Mouse (Mus musculus): ENCODE results near the gene Spdl1. TPM values are rescaled to one million over a fixed set of nuclear protein-coding genes. Genes with fewer than 3 reads are reported as not detected.

The Spdl1 gene
- polyA plus RNA-seq (2016; fragmentation: Nextera tagmentation; extraction: Ambion mirVana): 13.3 and 17.2 TPM in 2 replicates

GRCm38 (mm10) chr11:34833318-34834086 is at the start of gene Spdl1:
TSS of gene Spdl1 (minus strand) at chr11:34833641.
- peaks cover 10% of the 10 kb centered on the region for H3K4me1 ChIP-seq
- no peaks in the 10 kb centered on the region for H3K27me3 ChIP-seq (replicated peaks)
- ATAC-seq (ENCODE audit: low FRiP score, low read depth): peak; percentile 95
- peak within 1 kb of the TSS; percentile 71 for H3K9ac ChIP-seq
- under 1% methylated on average over 49 of the region's 49 CpGs for WGBS
- H3K4me3 ChIP-seq: peak within 1 kb of the TSS; percentile 69
- no peak within 1 kb of the TSS for H3K27ac ChIP-seq
- H3K9me3 ChIP-seq: no peaks in the 10 kb centered on the region
- H3K4me2 ChIP-seq (replicated peaks): peak within 1 kb of the TSS; percentile 66
- H3K36me3 ChIP-seq: peaks cover 14% of the 10 kb centered on the region

- Histone ChIP-seq H3K9me3 (no peaks in the 10 kb centered on the region), H3K27ac (no peak overlapping the region), H3K27me3 (replicated peaks) (no peaks in the 10 kb centered on the region), H3K4me2 (replicated peaks) (no peak overlapping the region), H3K4me3 (no peak overlapping the region), H3K36me3 (no peaks in the 10 kb centered on the region), H3K4me1 (no peaks in the 10 kb centered on the region), H3K9ac (no peak overlapping the region)
- WGBS: 56% methylated on average over 5 of the region's 5 CpGs
- ATAC-seq (ENCODE audit: low FRiP score, low read depth): no peak
Observed at GRCm38 (mm10) chr11:34881528-34881927, 48.1 kb upstream of the Spdl1 start.

DNA sequence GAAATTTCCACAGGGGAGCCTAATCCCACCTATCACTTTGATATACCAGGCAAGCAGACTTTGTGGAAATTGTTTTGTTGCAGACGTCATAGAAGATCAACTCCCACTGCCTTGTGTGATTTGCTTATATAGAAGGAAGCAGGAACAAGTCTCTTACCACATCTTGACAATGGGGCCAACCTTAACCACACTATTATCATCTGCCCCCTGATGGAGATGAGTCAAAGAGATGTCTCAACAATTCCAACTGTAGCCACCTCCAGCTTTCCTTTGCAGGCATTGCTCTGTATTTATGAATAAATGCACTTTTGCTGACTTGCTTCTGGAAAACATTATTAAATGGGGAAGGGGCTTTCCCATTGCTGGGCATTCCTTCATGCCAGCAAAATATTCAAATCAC is 46.2 kb upstream of the Spdl1 start:
- H3K9ac ChIP-seq: no peak overlapping the region
- ATAC-seq (ENCODE audit: low FRiP score, low read depth): no peak
- no peaks in the 10 kb centered on the region for H3K36me3 ChIP-seq
- no peak overlapping the region for H3K27ac ChIP-seq
- WGBS: 73% methylated on average over 1 of the region's 1 CpGs
- H3K9me3 ChIP-seq: no peaks in the 10 kb centered on the region
- no peak overlapping the region for H3K4me2 ChIP-seq (replicated peaks)
- no peaks in the 10 kb centered on the region for H3K27me3 ChIP-seq (replicated peaks)
- no peaks in the 10 kb centered on the region for H3K4me1 ChIP-seq
- no peak overlapping the region for H3K4me3 ChIP-seq

DNA sequence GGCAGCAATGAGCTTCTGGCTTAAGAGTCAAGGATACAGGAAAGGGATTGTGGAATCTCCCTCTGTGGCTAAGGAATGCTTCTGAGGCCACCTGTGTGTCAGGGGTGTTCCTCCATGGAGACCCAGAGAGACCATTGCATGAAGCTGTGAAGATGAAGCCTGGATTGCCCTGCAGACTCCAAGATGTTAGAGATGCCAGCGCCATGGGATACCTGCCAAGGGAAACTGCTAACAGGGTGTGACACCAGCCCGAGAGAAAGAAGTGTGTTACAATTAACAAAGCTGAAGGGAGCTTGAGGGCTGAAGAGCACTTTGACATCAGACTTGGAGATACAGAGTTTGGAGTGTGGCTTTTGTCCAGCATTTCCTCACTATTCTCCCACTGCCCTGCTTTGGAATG is 40.4 kb upstream of the Spdl1 start:
- WGBS: 81% methylated on average over 2 of the region's 2 CpGs
- Histone ChIP-seq H3K36me3 (no peaks in the 10 kb centered on the region), H3K27me3 (replicated peaks) (no peaks in the 10 kb centered on the region), H3K27ac (no peak overlapping the region), H3K9me3 (no peaks in the 10 kb centered on the region), H3K4me3 (no peak overlapping the region), H3K4me1 (no peaks in the 10 kb centered on the region), H3K9ac (no peak overlapping the region), H3K4me2 (replicated peaks) (no peak overlapping the region)
- ATAC-seq (ENCODE audit: low FRiP score, low read depth): no peak

DNA sequence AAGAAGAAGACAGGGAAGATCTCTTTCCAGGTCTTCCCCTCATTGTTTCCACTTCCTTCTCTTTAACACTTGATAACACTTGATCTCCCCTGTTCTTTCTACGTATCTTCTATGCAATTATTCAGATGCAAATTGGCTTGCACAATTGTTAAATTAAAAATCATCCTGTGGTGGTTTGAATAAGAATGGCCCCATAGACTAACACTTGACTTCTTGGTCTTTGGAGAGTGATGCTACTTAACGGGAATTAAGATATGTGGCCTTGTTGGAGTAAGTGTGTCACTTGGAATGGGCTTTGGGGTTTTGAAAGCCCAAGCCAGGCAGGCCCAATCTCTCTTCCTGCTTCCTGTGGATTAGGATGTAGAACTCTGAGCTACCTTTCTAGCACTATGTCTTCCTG is 39.0 kb upstream of the Spdl1 start:
- H3K27ac ChIP-seq: no peak overlapping the region
- ATAC-seq (ENCODE audit: low FRiP score, low read depth): no peak
- H3K27me3 ChIP-seq (replicated peaks): no peaks in the 10 kb centered on the region
- H3K36me3 ChIP-seq: no peaks in the 10 kb centered on the region
- H3K9me3 ChIP-seq: no peaks in the 10 kb centered on the region
- H3K4me3 ChIP-seq: no peak overlapping the region
- 82% methylated on average over 2 of the region's 2 CpGs for WGBS
- H3K4me1 ChIP-seq: no peaks in the 10 kb centered on the region
- H3K4me2 ChIP-seq (replicated peaks): no peak overlapping the region
- no peak overlapping the region for H3K9ac ChIP-seq

- H3K9me3 ChIP-seq: no peaks in the 10 kb centered on the region
- H3K36me3 ChIP-seq: no peaks in the 10 kb centered on the region
- no peak overlapping the region for H3K4me3 ChIP-seq
- H3K9ac ChIP-seq: no peak overlapping the region
- 90% methylated on average over 3 of the region's 3 CpGs for WGBS
- H3K4me1 ChIP-seq: no peaks in the 10 kb centered on the region
- H3K27me3 ChIP-seq (replicated peaks): no peaks in the 10 kb centered on the region
- H3K27ac ChIP-seq: no peak overlapping the region
- ATAC-seq (ENCODE audit: low FRiP score, low read depth): no peak
- H3K4me2 ChIP-seq (replicated peaks): no peak overlapping the region
Observed at GRCm38 (mm10) chr11:34871991-34872390, 38.5 kb upstream of the Spdl1 start.

DNA sequence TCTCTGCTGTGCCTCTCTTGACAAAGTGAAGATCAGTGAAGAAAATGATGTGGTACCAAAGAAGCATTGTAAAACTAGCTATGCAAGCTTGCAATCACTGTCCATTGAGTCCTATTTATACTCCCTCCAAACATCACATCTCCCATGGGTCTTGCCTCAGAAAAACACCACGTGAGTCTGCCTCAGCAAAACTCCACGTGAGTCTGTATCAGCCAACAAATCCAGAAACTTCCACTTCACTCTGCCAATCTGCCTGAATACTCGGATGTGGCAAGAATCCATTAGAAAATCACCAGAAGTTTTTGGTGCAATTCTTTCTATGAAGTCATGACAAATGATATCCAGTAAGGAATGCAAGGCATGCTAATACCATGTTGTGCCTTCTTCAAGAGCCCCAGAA is 38.0 kb upstream of the Spdl1 start:
- WGBS: 77% methylated on average over 3 of the region's 3 CpGs

DNA sequence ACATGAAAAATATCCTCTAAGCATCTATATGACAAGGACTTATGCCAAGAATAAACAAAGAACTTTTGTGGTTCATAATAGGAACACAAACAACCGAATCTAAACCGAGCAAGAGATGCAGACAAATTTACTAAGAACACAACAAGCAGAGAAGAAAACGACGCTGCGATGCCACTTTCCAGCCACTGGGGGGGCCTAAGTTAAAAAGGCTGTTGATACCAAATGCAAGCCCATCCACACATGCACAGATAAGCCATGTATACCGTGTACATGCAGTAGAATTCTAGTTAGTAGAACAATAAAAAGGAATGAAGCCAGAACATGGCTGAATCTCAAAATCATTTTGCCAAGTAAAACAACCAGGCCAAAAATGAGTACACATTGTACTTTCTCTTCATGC is 35.2 kb upstream of the Spdl1 start:
- no peak for ATAC-seq (ENCODE audit: low FRiP score, low read depth)
- Histone ChIP-seq H3K36me3 (no peaks in the 10 kb centered on the region), H3K9me3 (no peaks in the 10 kb centered on the region), H3K4me1 (no peaks in the 10 kb centered on the region), H3K4me2 (replicated peaks) (no peak overlapping the region), H3K9ac (no peak overlapping the region), H3K27me3 (replicated peaks) (no peaks in the 10 kb centered on the region), H3K4me3 (no peak overlapping the region), H3K27ac (no peak overlapping the region)
- 47% methylated on average over 6 of the region's 6 CpGs for WGBS

More for the DNA sequence above, 38.0 kb upstream of the Spdl1 start:
- no peak for ATAC-seq (ENCODE audit: low FRiP score, low read depth)
- H3K4me1 ChIP-seq: no peaks in the 10 kb centered on the region
- no peak overlapping the region for H3K4me2 ChIP-seq (replicated peaks)
- H3K27me3 ChIP-seq (replicated peaks): no peaks in the 10 kb centered on the region
- H3K36me3 ChIP-seq: no peaks in the 10 kb centered on the region
- H3K27ac ChIP-seq: no peak overlapping the region
- H3K9me3 ChIP-seq: no peaks in the 10 kb centered on the region
- no peak overlapping the region for H3K9ac ChIP-seq
- no peak overlapping the region for H3K4me3 ChIP-seq

GRCm38 (mm10) chr11:34865741-34866270 is 32.4 kb upstream of the Spdl1 start:
- no peak overlapping the region for H3K4me3 ChIP-seq
- H3K4me1 ChIP-seq: no peaks in the 10 kb centered on the region
- WGBS: 84% methylated on average over 3 of the region's 3 CpGs
- H3K4me2 ChIP-seq (replicated peaks): no peak overlapping the region
- no peak overlapping the region for H3K27ac ChIP-seq
- H3K9ac ChIP-seq: no peak overlapping the region
- H3K36me3 ChIP-seq: no peaks in the 10 kb centered on the region
- ATAC-seq (ENCODE audit: low FRiP score, low read depth): no peak
- 0 out of 2 replicates have a peak, but pooled peaks cover under 1% of the 10 kb centered on the region for H3K9me3 ChIP-seq
- no peaks in the 10 kb centered on the region for H3K27me3 ChIP-seq (replicated peaks)

GRCm38 (mm10) chr11:34865181-34865580 is 31.7 kb upstream of the Spdl1 start:
- no peak overlapping the region for H3K4me2 ChIP-seq (replicated peaks)
- ATAC-seq (ENCODE audit: low FRiP score, low read depth): no peak
- WGBS: 86% methylated on average over 14 of the region's 14 CpGs
- H3K36me3 ChIP-seq: no peaks in the 10 kb centered on the region
- no peak overlapping the region for H3K9ac ChIP-seq
- H3K4me3 ChIP-seq: no peak overlapping the region
- H3K27me3 ChIP-seq (replicated peaks): no peaks in the 10 kb centered on the region
- H3K4me1 ChIP-seq: no peaks in the 10 kb centered on the region
- H3K9me3 ChIP-seq: 0 out of 2 replicates have a peak, but pooled peaks cover 4% of the 10 kb centered on the region
- no peak overlapping the region for H3K27ac ChIP-seq

GRCm38 (mm10) chr11:34856652-34857051 is 23.2 kb upstream of the Spdl1 start:
- Histone ChIP-seq H3K4me3 (no peak overlapping the region), H3K27me3 (replicated peaks) (no peaks in the 10 kb centered on the region), H3K4me2 (replicated peaks) (no peak overlapping the region), H3K4me1 (no peaks in the 10 kb centered on the region), H3K9ac (no peak overlapping the region), H3K9me3 (0 out of 2 replicates have a peak, but pooled peaks cover 4% of the 10 kb centered on the region), H3K36me3 (no peaks in the 10 kb centered on the region), H3K27ac (no peak overlapping the region)
- 56% methylated on average over 3 of the region's 3 CpGs for WGBS
- ATAC-seq (ENCODE audit: low FRiP score, low read depth): no peak

- Histone ChIP-seq H3K9me3 (no peaks in the 10 kb centered on the region), H3K9ac (no peak overlapping the region), H3K27me3 (replicated peaks) (no peaks in the 10 kb centered on the region), H3K4me1 (no peaks in the 10 kb centered on the region), H3K36me3 (no peaks in the 10 kb centered on the region), H3K4me2 (replicated peaks) (no peak overlapping the region), H3K27ac (no peak overlapping the region), H3K4me3 (no peak overlapping the region)
- 90% methylated on average over 5 of the region's 5 CpGs for WGBS
- ATAC-seq (ENCODE audit: low FRiP score, low read depth): no peak
Observed at GRCm38 (mm10) chr11:34846268-34846652, 12.8 kb upstream of the Spdl1 start.
